Mouse (Mus musculus) left cerebral cortex, adult 2 months (tissue): Measurements from ENCODE around the gene Dhh. TPM values are rescaled to one million over a fixed set of nuclear protein-coding genes. Genes with fewer than 3 reads are reported as not detected.
A peak's percentile ranks its signal among the peaks of the same experiment; 100 is the strongest.

Source experiments
- DNase-seq, 2 experiments: peaks; one replicate each; pipeline ENCODE4 v3.0.0; 2021 to 2022; ENCODE audit warnings: low spot score in 2 of 2, mixed read lengths in 1 of 2; ENCODE audit errors: extremely low spot score in 1 of 2
- H3K27ac ChIP-seq: fragments of 200-600 bp; 2 replicates; pipeline ENCODE4 v1.8.1; 2022
- H3K4me3 ChIP-seq: fragments of 200-600 bp; 2 replicates; pipeline ENCODE4 v1.8.1; 2022
- CTCF ChIP-seq: fragments of 200-600 bp; IDR thresholded peaks from 2 replicates; pipeline ENCODE4 v1.8.1; 2022; ENCODE audit warnings: antibody characterized with exemption, mild to moderate bottlenecking, moderate library complexity
- intact Hi-C: fragments of 180-260 bp; cut with DNase I; formaldehyde crosslinking; loops from one replicate; pipeline ENCODE4 v1.15.1; 2025
- total RNA-seq, 2 experiments: library from RNA; stranded (reverse); gene quantifications; 2 replicates each; pipeline ENCODE4 v1.2.3; 2021

Gene Dhh
- total RNA-seq, 2 experiments from 2014 or later, result 0.28 TPM; not detected in 1

GRCm38 (mm10) chr15:98870179-98871069 lies 27.9 kb downstream of the Dhh start:
- Histone ChIP-seq H3K4me3 (peak overlapping the region; percentile 85), H3K27ac (peak overlapping the region; percentile 100)
- DNase-seq, result peak in 1 of 2 experiments; percentile 16
- intact Hi-C loops, result loop anchor here (5.0 kb wide), 1 partner anchor 122 kb away; no protein-coding TSS in a partner anchor
- no peak for TF ChIP-seq CTCF

GRCm38 (mm10) chr15:98869342-98870178 lies 28.8 kb downstream of the Dhh start:
- H3K27ac ChIP-seq, result peak overlapping the region; percentile 50; the same call in 1 of the 2 replicates
- intact Hi-C loops, result loop anchor here (5.0 kb wide), 2 partner anchors 37 to 123 kb away; partner anchors contain the start of gene Prkag1

GRCm38 (mm10) chr15:98868346-98869063 lies 29.8 kb downstream of the Dhh start:
- DNase-seq, result peak in 1 of 2 experiments; percentile 9
- no peak for TF ChIP-seq CTCF
- peak overlapping the region; percentile 85 for H3K4me3 ChIP-seq
- no peak overlapping the region; the same call in 1 of the 2 replicates for H3K27ac ChIP-seq
- intact Hi-C loops, result loop anchor here (5.0 kb wide), 1 partner anchor 36 kb away; the partner anchor contains the start of gene Prkag1

More at GRCm38 (mm10) chr15:98869342-98870178, 28.8 kb downstream of the Dhh start:
- H3K4me3 ChIP-seq, result peak overlapping the region; percentile 85
- DNase-seq, result peak in 1 of 2 experiments; percentile 10
- no peak for TF ChIP-seq CTCF

- H3K27ac ChIP-seq, result no peak overlapping the region
- peak in 1 of 2 experiments; percentile 35 for DNase-seq
- no peak for TF ChIP-seq CTCF
- peak overlapping the region; percentile 31; the same call in 1 of the 2 replicates for H3K4me3 ChIP-seq
- intact Hi-C loops, result loop anchor here (5.0 kb wide), 1 partner anchor 35 kb away; the partner anchor contains the start of gene Prkag1
These were observed 31.0 kb downstream of the Dhh start for GRCm38 (mm10) chr15:98867321-98867720.

GRCm38 (mm10) chr15:98866501-98866900 lies 31.8 kb downstream of the Dhh start:
- Histone ChIP-seq H3K27ac (no peak overlapping the region), H3K4me3 (no peak overlapping the region)
- no peak for DNase-seq
- no peak for TF ChIP-seq CTCF
- intact Hi-C loops, result loop anchor here (5.0 kb wide), 1 partner anchor 34 kb away; the partner anchor contains the start of gene Prkag1

- intact Hi-C loops, result loop anchor here (5.0 kb wide), 1 partner anchor 33 kb away; the partner anchor contains the start of gene Prkag1
- Histone ChIP-seq H3K4me3 (no peak overlapping the region), H3K27ac (no peak overlapping the region)
- DNase-seq, result peak in 1 of 2 experiments; percentile 11
- TF ChIP-seq CTCF, result no peak
These were observed 32.6 kb downstream of the Dhh start for GRCm38 (mm10) chr15:98865771-98866170.

- no peak for TF ChIP-seq CTCF
- DNase-seq, result no peak
- Histone ChIP-seq H3K4me3 (no peak overlapping the region), H3K27ac (no peak overlapping the region)
- intact Hi-C loops, result loop anchor here (5.0 kb wide), 1 partner anchor 33 kb away; the partner anchor contains the start of gene Prkag1
These were observed 33.4 kb downstream of the Dhh start for GRCm38 (mm10) chr15:98864951-98865350.

GRCm38 (mm10) chr15:98863451-98863958 lies 34.8 kb downstream of the Dhh start:
- Histone ChIP-seq H3K27ac (no peak overlapping the region), H3K4me3 (no peak overlapping the region)
- DNase-seq, result no peak
- no peak for TF ChIP-seq CTCF
- intact Hi-C loops, result no loop called here

- no peak for TF ChIP-seq CTCF
- no peak overlapping the region for H3K27ac ChIP-seq
- intact Hi-C loops, result no loop called here
- no peak overlapping the region for H3K4me3 ChIP-seq
- no peak for DNase-seq
These were observed 36.5 kb downstream of the Dhh start for GRCm38 (mm10) chr15:98861701-98862410.

GRCm38 (mm10) chr15:98860921-98861320 lies 37.4 kb downstream of the Dhh start:
- DNase-seq, result no peak
- intact Hi-C loops, result no loop called here

More at GRCm38 (mm10) chr15:98860921-98861320, 37.4 kb downstream of the Dhh start:
- no peak overlapping the region for H3K4me3 ChIP-seq
- H3K27ac ChIP-seq, result no peak overlapping the region
- no peak for TF ChIP-seq CTCF
